Mouse (Mus musculus): Measurements from ENCODE around the gene Itgb3bp.

Itgb3bp gene

GRCm38 (mm10) chr4:99929613-99930517 lies at the start of gene Itgb3bp:
TSS of gene Itgb3bp (minus strand) at chr4:99929813.
- DNase-seq = peak; percentile 74 to 86

- DNase-seq = no peak
These were observed 49.7 kb upstream of the Itgb3bp start for GRCm38 (mm10) chr4:99979326-99979725.

- no peak for DNase-seq
These were observed 44.8 kb upstream of the Itgb3bp start for GRCm38 (mm10) chr4:99974375-99974774.

- DNase-seq = no peak
These were observed 44.3 kb upstream of the Itgb3bp start for GRCm38 (mm10) chr4:99973931-99974330.

- no peak for DNase-seq
These were observed 43.3 kb upstream of the Itgb3bp start for GRCm38 (mm10) chr4:99972886-99973285.

- no peak for DNase-seq
These were observed 40.5 kb upstream of the Itgb3bp start for GRCm38 (mm10) chr4:99970097-99970496.

- DNase-seq = peak; percentile 11 to 52
These were observed 39.7 kb upstream of the Itgb3bp start for GRCm38 (mm10) chr4:99969328-99969727.

- DNase-seq = no peak
These were observed 36.9 kb upstream of the Itgb3bp start for GRCm38 (mm10) chr4:99966555-99966954.

- DNase-seq = no peak
These were observed 29.7 kb upstream of the Itgb3bp start for GRCm38 (mm10) chr4:99959308-99959707.

GRCm38 (mm10) chr4:99958084-99958815 lies 28.6 kb upstream of the Itgb3bp start:
- no peak for DNase-seq

GRCm38 (mm10) chr4:99957186-99957585 lies 27.6 kb upstream of the Itgb3bp start:
- DNase-seq = no peak

GRCm38 (mm10) chr4:99955396-99955795 lies 25.8 kb upstream of the Itgb3bp start:
- no peak for DNase-seq

GRCm38 (mm10) chr4:99953904-99954303 lies 24.3 kb upstream of the Itgb3bp start:
- DNase-seq = no peak

GRCm38 (mm10) chr4:99947896-99948295 lies 18.3 kb upstream of the Itgb3bp start:
- DNase-seq = no peak

- no peak for DNase-seq
These were observed 17.6 kb upstream of the Itgb3bp start for GRCm38 (mm10) chr4:99947192-99947591.

GRCm38 (mm10) chr4:99946516-99946915 lies 16.9 kb upstream of the Itgb3bp start:
- no peak for DNase-seq

- DNase-seq = no peak
These were observed 15.4 kb upstream of the Itgb3bp start for GRCm38 (mm10) chr4:99945011-99945410.

GRCm38 (mm10) chr4:99944606-99945005 lies 15.0 kb upstream of the Itgb3bp start:
- DNase-seq = no peak

- DNase-seq = peak; percentile 48 to 60
These were observed 12.2 kb upstream of the Itgb3bp start for GRCm38 (mm10) chr4:99941655-99942414.

- peak in 1 of 2 experiments; percentile 20 for DNase-seq
These were observed 10.3 kb upstream of the Itgb3bp start for GRCm38 (mm10) chr4:99939711-99940505.

- DNase-seq = no peak
These were observed 6.7 kb upstream of the Itgb3bp start for GRCm38 (mm10) chr4:99936278-99936677.

- peak in 1 of 2 experiments; percentile 20 for DNase-seq
These were observed 5.2 kb upstream of the Itgb3bp start for GRCm38 (mm10) chr4:99934859-99935258.

Data from lung, postnatal 4 days (tissue).